Mouse (Mus musculus): ENCODE data around the gene Cic.

Gene Cic

DNA sequence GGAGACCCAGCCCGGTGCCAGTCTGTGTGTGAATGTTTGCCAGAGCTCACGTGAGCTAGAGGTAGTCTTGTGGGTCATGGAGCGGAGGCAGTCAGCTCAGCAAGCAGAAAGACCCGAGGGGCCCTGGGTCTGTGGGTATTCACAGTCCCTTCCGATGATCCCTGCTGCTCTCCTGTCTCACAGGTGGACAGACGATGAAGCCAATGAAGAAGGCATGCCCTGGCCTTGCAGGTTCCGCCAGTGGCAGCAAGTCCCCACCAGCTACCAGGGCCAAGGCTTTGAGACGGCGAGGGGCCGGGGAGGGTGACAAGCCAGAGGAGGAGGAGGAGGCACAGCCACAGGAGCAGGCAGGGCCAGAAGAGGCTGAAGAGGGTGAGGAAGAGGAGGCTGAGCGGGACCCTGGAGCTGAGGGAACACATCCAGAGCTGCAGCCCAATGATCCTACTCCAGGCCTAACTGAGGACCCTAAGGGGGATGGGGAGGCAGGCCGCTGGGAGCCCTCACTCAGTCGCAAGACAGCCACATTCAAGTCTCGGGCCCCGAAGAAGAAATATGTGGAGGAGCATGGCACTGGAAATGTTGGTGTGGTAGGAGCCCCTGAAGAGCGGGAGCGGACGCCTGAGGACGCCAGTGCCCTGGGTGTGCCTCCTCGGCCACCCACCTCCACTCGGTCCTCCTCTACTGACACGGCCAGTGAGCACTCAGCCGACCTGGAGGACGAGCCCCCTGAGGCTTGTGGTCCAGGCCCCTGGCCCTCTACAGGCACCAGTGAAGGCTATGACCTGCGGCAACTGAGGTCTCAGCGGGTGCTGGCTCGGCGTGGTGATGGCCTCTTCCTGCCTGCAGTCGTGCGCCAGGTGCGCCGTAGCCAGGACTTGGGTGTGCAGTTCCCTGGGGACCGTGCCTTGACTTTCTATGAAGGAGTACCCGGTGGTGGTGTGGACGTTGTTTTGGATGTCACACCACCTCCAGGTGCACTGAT is 3.4 kb downstream of the Cic start:
- DNase-seq, result no peak

- no peak for DNase-seq
Observed at GRCm38 (mm10) chr7:25271651-25272444, 4.3 kb downstream of the Cic start.

DNA sequence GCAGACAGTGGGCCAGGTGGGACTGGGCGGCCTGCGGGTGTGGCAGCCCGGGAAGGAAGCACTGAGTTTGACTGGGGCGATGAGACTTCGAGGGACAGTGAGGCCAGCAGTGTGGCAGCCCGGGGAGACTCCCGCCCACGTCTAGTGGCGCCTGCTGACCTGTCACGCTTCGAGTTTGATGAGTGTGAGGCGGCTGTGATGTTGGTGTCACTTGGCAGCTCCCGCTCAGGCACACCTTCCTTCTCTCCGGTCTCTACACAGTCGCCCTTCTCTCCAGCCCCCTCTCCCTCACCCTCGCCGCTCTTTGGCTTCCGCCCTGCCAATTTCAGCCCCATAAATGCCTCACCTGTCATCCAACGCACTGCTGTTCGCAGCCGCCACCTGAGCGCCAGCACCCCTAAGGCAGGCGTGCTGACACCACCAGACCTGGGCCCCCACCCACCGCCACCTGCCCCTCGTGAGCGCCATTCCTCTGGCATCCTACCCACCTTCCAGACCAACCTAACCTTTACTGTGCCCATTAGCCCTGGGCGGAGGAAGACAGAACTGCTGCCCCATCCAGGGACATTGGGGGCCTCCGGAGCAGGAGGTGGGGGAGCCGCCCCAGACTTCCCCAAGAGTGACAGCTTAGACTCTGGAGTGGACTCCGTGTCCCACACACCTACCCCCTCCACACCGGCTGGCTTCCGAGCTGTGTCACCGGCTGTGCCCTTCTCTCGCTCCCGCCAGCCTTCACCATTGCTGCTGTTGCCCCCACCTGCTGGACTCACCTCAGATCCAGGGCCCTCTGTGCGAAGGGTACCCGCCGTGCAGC is 5.1 kb downstream of the Cic start:
- no peak for DNase-seq

DNA sequence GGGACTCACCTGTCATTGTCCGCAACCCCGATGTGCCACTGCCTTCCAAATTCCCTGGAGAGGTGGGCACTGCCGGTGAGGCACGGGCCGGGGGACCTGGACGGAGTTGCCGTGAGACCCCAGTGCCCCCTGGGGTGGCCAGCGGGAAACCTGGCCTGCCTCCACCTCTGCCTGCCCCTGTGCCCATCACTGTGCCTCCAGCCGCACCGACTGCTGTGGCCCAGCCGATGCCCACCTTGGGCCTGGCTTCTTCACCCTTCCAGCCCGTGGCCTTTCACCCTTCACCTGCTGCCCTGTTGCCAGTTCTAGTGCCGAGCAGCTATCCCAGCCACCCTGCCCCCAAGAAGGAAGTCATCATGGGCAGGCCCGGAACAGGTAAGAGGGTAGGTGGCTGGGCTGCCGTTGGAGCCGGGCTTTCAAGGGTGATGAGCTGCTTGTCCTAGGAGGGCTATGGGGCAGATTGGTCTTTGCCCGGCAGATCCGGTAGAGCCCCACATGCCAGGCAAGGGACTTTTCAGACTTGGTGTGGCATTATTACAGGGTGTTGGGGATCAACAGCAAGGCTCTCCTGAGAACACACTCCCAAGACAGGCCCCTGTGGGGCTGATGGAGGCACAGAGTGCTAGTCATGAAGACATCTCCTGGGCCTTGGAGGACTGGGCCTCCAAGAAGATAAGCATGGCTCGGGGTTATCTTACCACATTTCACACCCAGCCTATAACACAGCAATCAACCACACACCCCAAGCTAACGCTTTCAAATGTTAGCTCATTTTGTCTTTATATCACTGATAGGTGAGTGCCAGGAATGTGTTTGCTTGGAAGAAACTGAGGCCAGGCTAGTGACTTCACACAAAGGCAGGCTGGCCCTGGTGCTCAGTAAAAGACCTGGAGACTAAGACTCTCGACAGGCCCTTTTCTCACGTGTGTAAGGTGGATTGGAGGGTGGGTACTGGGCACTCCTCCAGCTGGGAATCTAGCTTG is 6.0 kb downstream of the Cic start:
- peak; percentile 18 for DNase-seq

GRCm38 (mm10) chr7:25274571-25274970 is 7.1 kb downstream of the Cic start:
- DNase-seq, result peak; percentile 46

GRCm38 (mm10) chr7:25274996-25275395 is 7.5 kb downstream of the Cic start:
- no peak for DNase-seq

- no peak for DNase-seq
Observed at GRCm38 (mm10) chr7:25275555-25276298, 8.2 kb downstream of the Cic start.

GRCm38 (mm10) chr7:25277405-25277804 is 9.9 kb downstream of the Cic start:
- peak; percentile 40 for DNase-seq

DNA sequence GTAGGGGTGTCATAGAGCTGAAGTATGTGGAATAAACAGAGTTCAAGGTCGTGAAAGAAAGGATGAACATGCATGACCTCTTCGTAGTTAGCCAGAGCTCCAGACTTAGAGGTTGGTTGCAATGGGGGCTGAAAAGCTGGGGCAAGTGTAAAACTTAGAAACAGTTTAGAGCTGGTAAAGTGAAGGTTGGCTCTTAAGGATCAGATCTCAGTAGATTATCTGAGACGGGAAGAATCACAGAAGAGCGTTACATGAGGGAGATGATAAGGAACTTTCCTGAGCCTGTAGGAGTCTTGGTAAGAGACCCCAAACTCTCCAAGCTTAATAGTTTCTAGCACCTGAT is 10.5 kb downstream of the Cic start:
- DNase-seq, result no peak

DNA sequence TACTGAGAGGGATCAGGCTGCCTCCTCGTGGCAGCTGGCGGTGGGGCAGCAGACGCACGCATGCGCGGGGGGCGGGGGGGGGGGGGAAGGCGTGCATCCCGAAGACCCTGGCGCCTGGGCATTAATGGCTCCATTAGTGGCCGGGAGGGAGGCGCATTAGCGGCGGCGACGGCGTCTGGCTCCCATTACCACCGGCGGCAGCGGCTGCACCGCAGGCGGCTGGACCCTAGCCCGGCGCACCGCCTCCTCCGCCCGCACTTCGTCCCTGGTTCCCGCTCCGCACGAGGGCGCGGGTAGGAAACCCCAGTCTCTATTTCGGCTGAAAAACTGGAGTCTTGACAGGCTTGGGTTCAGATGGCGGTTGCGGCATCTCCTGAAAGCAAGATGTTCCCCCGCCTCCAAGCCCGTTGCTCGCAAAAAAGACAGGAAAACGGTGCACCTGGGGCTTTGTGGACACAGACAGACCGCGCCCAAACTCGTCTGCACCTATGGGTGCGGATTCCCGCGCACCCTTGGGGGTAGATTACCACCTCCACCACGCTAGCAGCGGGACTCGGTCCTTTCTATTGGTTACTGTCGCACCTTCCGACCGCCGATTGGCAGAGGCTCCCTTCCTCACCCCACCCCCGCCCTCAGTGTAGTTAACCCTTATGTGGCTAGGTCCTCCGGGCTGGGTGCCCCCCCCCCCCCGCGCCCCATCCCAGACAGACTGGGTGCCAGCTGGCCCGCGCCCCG is 11.0 kb downstream of the Cic start:
- peak; percentile 93 for DNase-seq

- DNase-seq, result peak; percentile 90
Observed at GRCm38 (mm10) chr7:25279076-25279860, 11.8 kb downstream of the Cic start.

- DNase-seq, result no peak
Observed at GRCm38 (mm10) chr7:25279861-25280791, 12.6 kb downstream of the Cic start.

DNA sequence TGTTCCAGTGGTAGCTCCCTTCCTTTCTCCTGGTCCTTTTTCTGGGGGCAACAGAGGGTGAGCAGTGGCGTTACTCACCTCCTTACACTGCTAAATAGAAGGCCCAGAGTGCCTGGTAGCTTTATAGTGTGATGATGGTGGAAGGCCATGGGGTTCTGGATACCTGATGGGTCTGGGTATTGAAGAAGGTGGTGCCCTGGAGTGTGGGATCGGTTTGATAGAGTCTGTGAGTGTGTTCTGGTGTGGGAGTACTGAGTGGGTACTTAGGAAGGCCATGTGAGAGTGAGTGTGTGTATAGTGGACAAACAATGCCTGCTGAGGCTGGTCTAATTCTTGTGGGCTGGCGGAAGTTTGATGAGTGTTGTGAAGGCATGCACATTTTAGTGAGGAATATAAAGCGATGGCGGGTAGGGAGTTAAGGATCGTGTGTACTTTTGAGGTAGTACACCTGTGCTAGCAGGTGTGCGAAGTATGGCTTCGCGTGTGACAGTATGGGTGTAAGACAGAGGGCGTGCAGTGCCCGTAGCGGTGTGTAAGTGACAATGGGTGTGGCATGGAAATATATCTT is 13.7 kb downstream of the Cic start:
- DNase-seq, result no peak

- peak; percentile 99 for DNase-seq
Observed at GRCm38 (mm10) chr7:25281734-25282601, 14.5 kb downstream of the Cic start.

GRCm38 (mm10) chr7:25282731-25283211 is 15.3 kb downstream of the Cic start:
- peak; percentile 57 for DNase-seq

DNA sequence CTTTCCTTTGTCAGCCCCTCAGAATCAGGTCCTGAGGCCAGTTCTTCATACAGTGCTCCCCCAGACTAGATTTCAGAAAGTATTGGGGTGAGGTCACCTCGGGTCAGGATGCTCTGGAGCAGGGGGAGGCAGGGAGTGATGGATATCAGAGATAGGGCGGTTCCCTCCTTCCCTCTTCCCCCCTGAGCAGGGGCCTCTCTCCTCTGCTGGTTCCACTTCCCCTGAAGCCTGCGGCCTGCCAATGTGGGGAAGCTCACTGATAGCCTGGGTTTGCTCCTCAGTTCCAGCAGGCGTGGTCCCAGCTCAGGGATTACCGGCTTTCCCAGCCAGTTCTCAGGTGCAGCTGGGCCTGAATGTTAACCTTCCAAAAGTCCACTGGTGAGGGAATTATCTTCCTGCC is 16.1 kb downstream of the Cic start:
- DNase-seq, result no peak

GRCm38 (mm10) chr7:25284171-25284570 is 16.7 kb downstream of the Cic start:
- DNase-seq, result no peak
